Mouse (Mus musculus) naive thymus-derived CD4-positive, alpha-beta T cell, adult 2 months (primary cell): Measurements from ENCODE around the gene Cast.
A peak's percentile ranks its signal among the peaks of the same experiment; 100 is the strongest.

Source experiments
- DNase-seq: peaks from one replicate; pipeline ENCODE4 v3.0.0-alpha.2; 2011; ENCODE audit warnings: low read depth

The Cast gene

GRCm38 (mm10) chr13:74808152-74808929 lies at the start of gene Cast:
Gene Cast (minus strand): TSS chr13:74808810.
- peak; percentile 72 for DNase-seq

GRCm38 (mm10) chr13:74854338-74855047 lies 45.9 kb upstream of the Cast start:
- peak; percentile 87 for DNase-seq

GRCm38 (mm10) chr13:74850823-74851222 lies 42.2 kb upstream of the Cast start:
- DNase-seq, result no peak

- peak; percentile 67 for DNase-seq
These were observed 37.3 kb upstream of the Cast start for GRCm38 (mm10) chr13:74845886-74846285.

- no peak for DNase-seq
These were observed 25.9 kb upstream of the Cast start for GRCm38 (mm10) chr13:74834543-74834942.

- DNase-seq, result no peak
These were observed 13.5 kb upstream of the Cast start for GRCm38 (mm10) chr13:74822095-74822494.

GRCm38 (mm10) chr13:74815753-74816152 lies 7.1 kb upstream of the Cast start:
- DNase-seq, result no peak

- DNase-seq, result peak; percentile 82
These were observed 1.0 kb downstream of the Cast start for GRCm38 (mm10) chr13:74807446-74808151.

GRCm38 (mm10) chr13:74806934-74807333 lies 1.7 kb downstream of the Cast start:
- peak; percentile 48 for DNase-seq

- DNase-seq, result no peak
These were observed 14.2 kb downstream of the Cast start for GRCm38 (mm10) chr13:74794435-74794834.

GRCm38 (mm10) chr13:74787681-74788080 lies 20.9 kb downstream of the Cast start:
- no peak for DNase-seq

- DNase-seq, result no peak
These were observed 36.5 kb downstream of the Cast start for GRCm38 (mm10) chr13:74772151-74772550.

- peak; percentile 95 for DNase-seq
These were observed 38.1 kb downstream of the Cast start for GRCm38 (mm10) chr13:74770480-74770879.

- DNase-seq, result peak; percentile 69
These were observed 38.7 kb downstream of the Cast start for GRCm38 (mm10) chr13:74769871-74770270.

- DNase-seq, result no peak
These were observed 41.4 kb downstream of the Cast start for GRCm38 (mm10) chr13:74767186-74767585.

GRCm38 (mm10) chr13:74762741-74763140 lies 45.9 kb downstream of the Cast start:
- DNase-seq, result no peak

- no peak for DNase-seq
These were observed 49.5 kb downstream of the Cast start for GRCm38 (mm10) chr13:74759152-74759551.

- no peak for DNase-seq
These were observed 65.4 kb downstream of the Cast start for GRCm38 (mm10) chr13:74743219-74743618.

GRCm38 (mm10) chr13:74736396-74736795 lies 72.2 kb downstream of the Cast start:
- DNase-seq, result no peak

- DNase-seq, result no peak
These were observed 72.8 kb downstream of the Cast start for GRCm38 (mm10) chr13:74735834-74736233.

- no peak for DNase-seq
These were observed 74.9 kb downstream of the Cast start for GRCm38 (mm10) chr13:74733726-74734125.

GRCm38 (mm10) chr13:74719002-74719401 lies 89.6 kb downstream of the Cast start:
- DNase-seq, result no peak

GRCm38 (mm10) chr13:74696225-74696624 lies 112.4 kb downstream of the Cast start:
- DNase-seq, result no peak
